Mouse (Mus musculus): ENCODE data around the gene Lingo3. TPM values are rescaled to one million over a fixed set of nuclear protein-coding genes. Genes with fewer than 3 reads are reported as not detected.
"Not testable (repeated sequence)": the region's sequence is repeated elsewhere in the genome, so short reads cannot be mapped to it uniquely, and the experiment has no call there.

The Lingo3 gene
- polyA plus RNA-seq, 1 experiment = 0.06 TPM

DNA sequence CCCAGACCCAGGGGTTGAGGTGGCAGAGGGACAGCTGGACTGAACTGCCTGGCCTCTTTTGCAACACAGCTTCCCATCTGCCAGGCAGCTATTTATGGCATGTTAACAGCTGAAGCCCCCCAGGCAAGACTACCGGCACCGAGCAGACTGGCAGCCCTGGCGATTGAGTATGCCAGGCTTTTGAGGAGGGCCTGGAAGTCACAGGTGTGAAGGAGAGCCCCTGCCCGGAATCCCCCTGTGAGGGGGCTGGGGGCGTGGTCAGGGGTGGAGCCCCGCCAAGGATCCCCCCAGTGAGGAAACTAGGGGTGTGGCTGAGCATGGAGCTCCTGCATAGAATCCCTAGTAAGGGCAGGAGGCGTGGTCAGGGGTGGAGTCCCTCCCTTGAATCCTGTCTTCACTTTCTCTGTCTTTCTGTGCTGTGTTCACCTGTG lies 6.9 kb downstream of the Lingo3 start:
- Histone ChIP-seq H3K4me1 (ENCODE audit: control insufficient read depth, insufficient read depth, insufficient read length, low read length) (no peaks in the 10 kb centered on the region; the same call in 1 of the 2 replicates), H3K27ac (ENCODE audit: insufficient read depth, low read depth, low read length) (no peak overlapping the region), H3K36me3 (ENCODE audit: control insufficient read depth, insufficient read depth, low read length) (no peaks in the 10 kb centered on the region), H3K4me3 (ENCODE audit: low read depth, low read length) (no peak overlapping the region), H3K27me3 (ENCODE audit: control insufficient read depth, insufficient read depth, low read length) (peaks cover 22% of the 10 kb centered on the region)
- TF ChIP-seq POLR2A (IDR thresholded peaks at IDR 0.05; ENCODE audit: low read depth, low read length) (no peak), CTCF (IDR thresholded peaks at IDR 0.05; ENCODE audit: extremely low read depth, insufficient read length, insufficient replicate concordance, low read depth, low read length) (no peak)
- WGBS = 37% methylated on average over 7 of the region's 7 CpGs

DNA sequence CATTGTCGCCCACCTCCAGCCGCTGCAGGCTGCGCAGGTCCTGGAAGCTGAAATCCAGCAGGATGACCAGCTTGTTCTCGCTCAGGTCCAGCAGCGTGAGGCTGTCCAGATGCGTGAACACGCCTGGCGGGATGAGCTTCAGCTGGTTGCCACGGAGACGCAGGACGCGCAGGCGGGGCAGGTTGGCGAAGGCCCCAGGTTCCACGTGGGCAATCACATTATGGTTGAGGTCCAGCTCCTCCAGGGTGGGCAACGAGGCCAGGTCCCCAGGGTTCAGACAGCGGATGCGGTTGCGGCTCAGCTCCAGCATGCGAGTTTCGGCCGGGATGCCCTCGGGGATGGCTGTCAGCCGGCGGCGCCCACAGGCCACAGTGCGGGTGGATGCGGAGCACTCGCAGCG lies 8.2 kb downstream of the Lingo3 start:
- peaks cover 4% of the 10 kb centered on the region for H3K4me1 ChIP-seq (ENCODE audit: control insufficient read depth, insufficient read depth, insufficient read length, low read length)
- no peak overlapping the region for H3K27ac ChIP-seq (ENCODE audit: insufficient read depth, low read depth, low read length)
- no peaks in the 10 kb centered on the region for H3K36me3 ChIP-seq (ENCODE audit: control insufficient read depth, insufficient read depth, low read length)
- 46% methylated on average over 30 of the region's 30 CpGs for WGBS
- TF ChIP-seq POLR2A (IDR thresholded peaks at IDR 0.05; ENCODE audit: low read depth, low read length) = no peak
- TF ChIP-seq CTCF (IDR thresholded peaks at IDR 0.05; ENCODE audit: extremely low read depth, insufficient read length, insufficient replicate concordance, low read depth, low read length) = no peak
- H3K4me3 ChIP-seq (ENCODE audit: low read depth, low read length) = no peak overlapping the region
- H3K27me3 ChIP-seq (ENCODE audit: control insufficient read depth, insufficient read depth, low read length) = peaks cover 22% of the 10 kb centered on the region

DNA sequence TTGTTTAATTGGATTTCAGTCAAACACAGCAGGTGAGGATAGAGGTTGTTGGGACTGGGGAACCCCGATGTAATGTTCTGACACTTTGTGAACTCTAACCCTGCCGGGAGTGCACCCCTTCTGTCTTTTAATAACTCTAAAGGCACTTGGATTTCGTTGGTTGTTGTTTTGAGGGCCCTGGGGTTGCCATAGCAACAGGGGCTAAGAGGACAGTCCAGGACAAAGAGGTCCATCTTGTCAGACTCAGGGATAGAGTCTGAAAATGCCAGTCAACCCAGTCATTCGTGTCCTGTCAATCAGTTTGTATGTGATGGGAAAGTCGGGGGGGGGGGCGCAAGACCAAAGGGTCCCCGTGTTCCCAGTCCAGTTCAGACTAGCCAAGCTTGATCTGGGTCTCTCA lies 11.0 kb downstream of the Lingo3 start:
- Histone ChIP-seq H3K4me1 (ENCODE audit: control insufficient read depth, insufficient read depth, insufficient read length, low read length) (peaks cover 23% of the 10 kb centered on the region), H3K36me3 (ENCODE audit: control insufficient read depth, insufficient read depth, low read length) (peaks cover 19% of the 10 kb centered on the region), H3K27ac (ENCODE audit: insufficient read depth, low read depth, low read length) (no peak overlapping the region), H3K27me3 (ENCODE audit: control insufficient read depth, insufficient read depth, low read length) (peaks cover 22% of the 10 kb centered on the region), H3K4me3 (ENCODE audit: low read depth, low read length) (no peak overlapping the region)
- TF ChIP-seq CTCF (IDR thresholded peaks at IDR 0.05; ENCODE audit: extremely low read depth, insufficient read length, insufficient replicate concordance, low read depth, low read length) = no peak
- TF ChIP-seq POLR2A (IDR thresholded peaks at IDR 0.05; ENCODE audit: low read depth, low read length) = no peak
- WGBS = 59% methylated on average over 7 of the region's 7 CpGs

DNA sequence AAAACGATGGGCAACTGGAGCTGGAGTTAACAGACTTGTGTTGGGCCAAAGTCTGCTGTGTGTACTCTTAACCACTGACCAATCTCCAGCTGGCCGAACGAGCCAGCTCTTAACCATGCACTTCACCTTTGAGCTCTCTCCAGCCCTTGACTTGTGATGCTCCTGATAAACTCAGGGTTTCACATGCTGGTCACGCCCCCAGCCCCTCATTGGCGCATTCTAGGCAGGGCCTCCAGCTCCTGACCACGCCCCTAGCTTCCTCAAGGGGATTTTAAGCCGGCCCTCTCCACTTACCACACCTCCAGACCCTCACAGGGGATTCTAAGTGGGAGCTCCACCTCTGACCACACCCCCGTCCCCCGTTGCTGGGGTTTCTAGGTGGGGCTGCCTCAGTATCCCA lies 12.7 kb downstream of the Lingo3 start:
- peaks cover 22% of the 10 kb centered on the region for H3K27me3 ChIP-seq (ENCODE audit: control insufficient read depth, insufficient read depth, low read length)
- WGBS = 17% methylated on average over 9 of the region's 9 CpGs
- no peak overlapping the region for H3K27ac ChIP-seq (ENCODE audit: insufficient read depth, low read depth, low read length)
- no peak overlapping the region for H3K4me3 ChIP-seq (ENCODE audit: low read depth, low read length)
- H3K36me3 ChIP-seq (ENCODE audit: control insufficient read depth, insufficient read depth, low read length) = peaks cover 19% of the 10 kb centered on the region
- no peak for TF ChIP-seq POLR2A (IDR thresholded peaks at IDR 0.05; ENCODE audit: low read depth, low read length)
- TF ChIP-seq CTCF (IDR thresholded peaks at IDR 0.05; ENCODE audit: extremely low read depth, insufficient read length, insufficient replicate concordance, low read depth, low read length) = no peak
- peaks cover 23% of the 10 kb centered on the region for H3K4me1 ChIP-seq (ENCODE audit: control insufficient read depth, insufficient read depth, insufficient read length, low read length)

DNA sequence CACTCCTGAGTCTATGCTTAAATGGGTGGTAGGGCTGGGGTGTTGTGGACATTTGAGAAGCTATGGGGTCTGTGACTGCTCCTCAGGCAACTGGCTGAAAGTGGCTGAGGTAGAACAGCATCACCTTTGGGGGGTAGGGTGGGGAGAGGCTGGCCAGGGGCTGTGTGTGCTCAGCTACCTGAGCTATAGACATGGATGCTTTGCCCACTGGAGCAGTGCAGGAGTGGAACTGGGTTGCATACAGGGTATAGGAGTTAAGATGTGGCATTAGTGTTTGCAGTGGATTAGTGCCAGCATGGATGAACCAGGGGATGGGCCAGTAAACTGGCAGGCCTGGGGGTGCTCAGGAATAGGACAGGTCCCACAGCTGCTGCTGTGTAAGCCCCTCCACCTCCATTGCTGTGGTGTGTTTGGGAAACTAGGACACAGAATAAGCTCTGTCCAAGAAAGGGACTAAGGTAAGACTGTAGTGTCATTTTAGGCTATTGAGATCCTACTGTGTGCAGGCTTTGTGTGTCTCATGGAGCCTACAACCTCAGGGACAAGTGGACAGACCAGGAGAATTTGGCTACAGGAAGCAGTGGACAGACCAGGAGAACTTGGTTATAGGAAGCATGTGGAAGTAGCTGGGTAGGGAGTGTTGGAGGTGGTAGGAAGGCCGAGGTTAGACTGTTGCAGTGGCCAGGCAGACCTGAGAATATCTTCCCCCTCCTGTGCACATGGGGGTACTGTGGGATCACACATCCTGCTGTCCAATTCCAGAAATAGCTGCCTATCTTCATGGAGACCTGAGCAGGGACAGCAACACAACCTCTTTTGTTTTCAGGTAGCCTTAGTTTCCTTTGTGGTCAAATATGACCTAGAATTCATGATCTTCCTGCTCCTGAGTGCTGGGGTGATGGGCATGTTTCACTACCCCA lies 14.2 kb downstream of the Lingo3 start:
- Histone ChIP-seq H3K4me1 (ENCODE audit: control insufficient read depth, insufficient read depth, insufficient read length, low read length) (peaks cover 23% of the 10 kb centered on the region), H3K36me3 (ENCODE audit: control insufficient read depth, insufficient read depth, low read length) (peaks cover 19% of the 10 kb centered on the region), H3K27me3 (ENCODE audit: control insufficient read depth, insufficient read depth, low read length) (peaks cover 11% of the 10 kb centered on the region), H3K4me3 (ENCODE audit: low read depth, low read length) (no peak overlapping the region), H3K27ac (ENCODE audit: insufficient read depth, low read depth, low read length) (no peak overlapping the region)
- TF ChIP-seq CTCF (IDR thresholded peaks at IDR 0.05; ENCODE audit: extremely low read depth, insufficient read length, insufficient replicate concordance, low read depth, low read length) = no peak
- TF ChIP-seq POLR2A (IDR thresholded peaks at IDR 0.05; ENCODE audit: low read depth, low read length) = no peak
- WGBS = 43% methylated on average over 1 of the region's 1 CpGs

DNA sequence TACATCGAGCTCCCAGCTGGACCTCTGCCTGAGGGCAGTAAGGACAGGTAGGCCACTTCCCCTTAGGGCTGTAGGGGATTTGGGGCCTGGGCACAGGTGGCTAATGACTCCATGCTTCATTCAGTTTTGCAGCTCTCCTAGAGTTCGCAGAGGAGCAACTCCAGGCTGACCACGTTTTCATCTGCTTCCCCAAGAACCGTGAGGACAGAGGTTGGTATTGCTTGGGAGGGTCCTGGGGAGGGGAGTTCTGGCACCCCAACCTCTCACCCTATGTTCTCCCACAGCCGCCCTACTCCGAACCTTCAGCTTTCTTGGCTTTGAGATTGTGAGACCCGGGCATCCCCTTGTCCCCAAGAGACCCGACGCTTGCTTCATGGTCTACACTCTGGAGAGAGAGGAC lies 15.3 kb downstream of the Lingo3 start:
- H3K4me3 ChIP-seq (ENCODE audit: low read depth, low read length) = peak overlapping the region; percentile 76
- H3K27me3 ChIP-seq (ENCODE audit: control insufficient read depth, insufficient read depth, low read length); H3K27ac ChIP-seq (ENCODE audit: insufficient read depth, low read depth, low read length): not testable (repeated sequence)
- 56% methylated on average over 9 of the region's 9 CpGs for WGBS
- H3K36me3 ChIP-seq (ENCODE audit: control insufficient read depth, insufficient read depth, low read length) = peaks cover 19% of the 10 kb centered on the region
- peaks cover 23% of the 10 kb centered on the region for H3K4me1 ChIP-seq (ENCODE audit: control insufficient read depth, insufficient read depth, insufficient read length, low read length)

DNA sequence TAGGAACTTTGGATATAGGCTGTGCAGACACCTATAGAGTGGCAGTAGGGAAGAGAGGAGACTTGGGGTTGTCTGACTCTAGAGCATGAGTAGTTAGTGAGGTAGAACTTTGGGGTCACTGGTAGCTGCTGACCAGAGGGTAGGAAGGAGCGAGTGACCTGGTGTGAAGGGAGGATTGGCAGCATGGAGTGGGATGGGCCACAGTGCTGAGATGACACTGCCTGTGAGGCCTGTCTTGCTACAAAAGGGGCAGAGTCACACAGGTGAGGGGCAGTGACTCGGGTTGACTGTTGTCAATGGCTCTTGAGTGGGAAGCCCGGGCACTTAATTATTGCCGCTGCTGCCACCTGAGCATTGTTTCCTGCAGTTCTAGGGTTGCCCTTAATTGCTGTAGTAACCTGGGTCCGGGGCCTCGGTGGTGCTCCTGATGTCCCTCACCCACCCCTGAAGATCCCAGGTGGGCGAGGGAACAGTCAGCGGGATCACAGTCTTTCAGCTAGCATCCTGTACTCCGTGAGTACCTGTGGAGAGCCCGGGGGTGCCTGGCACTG lies 15.9 kb downstream of the Lingo3 start:
- Histone ChIP-seq H3K27me3 (ENCODE audit: control insufficient read depth, insufficient read depth, low read length) (no peaks in the 10 kb centered on the region), H3K27ac (ENCODE audit: insufficient read depth, low read depth, low read length) (no peak overlapping the region), H3K4me1 (ENCODE audit: control insufficient read depth, insufficient read depth, insufficient read length, low read length) (peaks cover 23% of the 10 kb centered on the region), H3K36me3 (ENCODE audit: control insufficient read depth, insufficient read depth, low read length) (peaks cover 19% of the 10 kb centered on the region), H3K4me3 (ENCODE audit: low read depth, low read length) (peak overlapping the region; percentile 76)
- 25% methylated on average over 10 of the region's 10 CpGs for WGBS
- TF ChIP-seq POLR2A (IDR thresholded peaks at IDR 0.05; ENCODE audit: low read depth, low read length) (no peak), CTCF (IDR thresholded peaks at IDR 0.05; ENCODE audit: extremely low read depth, insufficient read length, insufficient replicate concordance, low read depth, low read length) (no peak)

Data from small intestine, adult 2 months (tissue).